Mouse (Mus musculus) brain, embryonic 18.5 days (tissue): ENCODE measurements around the gene Atp9a.
"Not testable (repeated sequence)": the region's sequence is repeated elsewhere in the genome, so short reads cannot be mapped to it uniquely, and the experiment has no call there.

Experiments used
- DNase-seq: peaks from one replicate; pipeline ENCODE4 v3.0.0-alpha.2; 2012; ENCODE audit warnings: low read depth, low spot score

Gene Atp9a

GRCm38 (mm10) chr2:168742059-168742627 is at the start of gene Atp9a:
Gene Atp9a, minus strand, starts transcription at chr2:168742409.
- peak; percentile 51 for DNase-seq

- no peak for DNase-seq
These were observed 49.0 kb upstream of the Atp9a start for GRCm38 (mm10) chr2:168791115-168791802.

DNA sequence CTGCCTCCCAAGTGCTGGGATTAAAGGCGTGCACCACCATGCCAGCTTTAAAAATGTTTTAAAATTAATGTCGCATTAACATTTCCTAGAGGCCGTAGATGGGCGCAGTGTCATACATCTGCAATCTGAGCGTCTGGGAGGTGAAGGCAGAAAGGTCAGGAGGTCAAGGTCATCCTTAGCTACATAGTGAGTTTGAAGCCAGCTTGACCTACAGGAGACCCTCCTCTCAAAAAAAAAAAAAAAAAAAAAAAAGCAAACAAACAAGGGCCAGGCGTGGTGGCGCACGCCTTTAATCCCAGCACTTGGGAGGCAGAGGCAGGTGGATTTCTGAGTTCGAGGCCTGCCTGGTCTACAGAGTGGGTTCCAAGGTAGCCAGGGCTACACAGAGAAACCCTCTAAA is 44.0 kb upstream of the Atp9a start:
- DNase-seq = no peak

- DNase-seq = no peak
These were observed 38.4 kb upstream of the Atp9a start for GRCm38 (mm10) chr2:168780596-168780995.

GRCm38 (mm10) chr2:168780024-168780423 is 37.8 kb upstream of the Atp9a start:
- DNase-seq = no peak

DNA sequence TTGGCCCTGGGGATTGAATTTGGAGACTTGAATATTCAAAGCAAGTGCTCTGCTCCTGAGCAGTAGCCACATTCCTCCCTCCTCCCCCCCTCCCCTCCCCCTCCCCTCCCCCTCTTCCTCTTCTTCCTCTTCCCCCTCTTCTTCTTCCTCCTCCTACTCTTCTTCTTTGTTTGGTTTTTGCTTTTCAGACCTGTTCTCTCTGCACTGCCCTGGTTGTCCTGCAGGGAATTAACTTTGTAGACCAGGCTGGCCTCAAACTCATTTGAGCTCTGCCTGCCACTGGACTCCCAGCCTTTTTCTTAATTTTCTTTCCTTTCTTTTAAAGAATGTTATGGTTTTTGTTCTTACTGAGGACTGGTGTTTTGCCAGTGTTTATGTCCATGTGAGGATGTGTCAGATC is 35.3 kb upstream of the Atp9a start:
- DNase-seq = no peak

DNA sequence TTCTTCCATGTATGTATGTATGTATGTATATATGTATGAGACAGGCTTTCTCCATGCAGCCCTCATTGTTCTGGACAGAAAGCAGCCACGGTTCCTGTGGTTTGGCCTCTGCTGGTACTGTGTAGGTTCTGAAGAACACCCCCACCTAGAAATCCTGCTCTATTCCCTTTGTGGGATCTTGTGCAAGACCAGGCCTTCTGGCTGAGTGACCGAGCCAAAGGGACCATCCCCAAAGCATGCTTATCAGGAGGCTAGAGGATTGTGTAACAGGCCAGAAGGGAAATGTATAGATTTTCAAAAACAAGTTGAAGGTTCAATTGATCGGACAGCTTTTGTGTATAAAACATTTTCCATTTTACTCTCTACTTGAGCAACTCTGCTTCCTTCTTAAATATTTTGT is 34.0 kb upstream of the Atp9a start:
- DNase-seq = no peak

- DNase-seq = no peak
These were observed 27.1 kb upstream of the Atp9a start for GRCm38 (mm10) chr2:168769259-168769658.

DNA sequence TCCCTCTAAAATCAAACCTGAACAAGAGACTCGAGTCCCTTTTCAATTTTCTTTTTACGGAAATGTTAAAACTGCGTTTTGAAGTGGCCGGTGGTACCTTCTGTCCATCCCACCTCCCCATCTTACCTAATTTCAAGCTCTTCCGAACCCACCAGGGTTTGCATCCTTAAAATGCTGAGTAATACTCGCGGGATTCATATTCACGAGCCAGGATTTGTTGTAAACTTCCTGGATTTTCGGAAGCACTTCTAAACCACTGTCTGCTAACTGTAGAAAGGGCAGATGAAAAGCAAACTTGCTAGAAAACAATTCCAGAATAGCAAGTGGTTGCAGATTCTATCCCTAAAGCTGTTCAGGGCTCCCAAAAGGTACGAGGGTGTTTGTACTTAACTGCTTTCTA is 25.4 kb upstream of the Atp9a start, which contains the start of gene Sall4:
Sall4 (minus strand) TSS at position 362 of the 400 bp plus-strand sequence.
- DNase-seq = no peak

DNA sequence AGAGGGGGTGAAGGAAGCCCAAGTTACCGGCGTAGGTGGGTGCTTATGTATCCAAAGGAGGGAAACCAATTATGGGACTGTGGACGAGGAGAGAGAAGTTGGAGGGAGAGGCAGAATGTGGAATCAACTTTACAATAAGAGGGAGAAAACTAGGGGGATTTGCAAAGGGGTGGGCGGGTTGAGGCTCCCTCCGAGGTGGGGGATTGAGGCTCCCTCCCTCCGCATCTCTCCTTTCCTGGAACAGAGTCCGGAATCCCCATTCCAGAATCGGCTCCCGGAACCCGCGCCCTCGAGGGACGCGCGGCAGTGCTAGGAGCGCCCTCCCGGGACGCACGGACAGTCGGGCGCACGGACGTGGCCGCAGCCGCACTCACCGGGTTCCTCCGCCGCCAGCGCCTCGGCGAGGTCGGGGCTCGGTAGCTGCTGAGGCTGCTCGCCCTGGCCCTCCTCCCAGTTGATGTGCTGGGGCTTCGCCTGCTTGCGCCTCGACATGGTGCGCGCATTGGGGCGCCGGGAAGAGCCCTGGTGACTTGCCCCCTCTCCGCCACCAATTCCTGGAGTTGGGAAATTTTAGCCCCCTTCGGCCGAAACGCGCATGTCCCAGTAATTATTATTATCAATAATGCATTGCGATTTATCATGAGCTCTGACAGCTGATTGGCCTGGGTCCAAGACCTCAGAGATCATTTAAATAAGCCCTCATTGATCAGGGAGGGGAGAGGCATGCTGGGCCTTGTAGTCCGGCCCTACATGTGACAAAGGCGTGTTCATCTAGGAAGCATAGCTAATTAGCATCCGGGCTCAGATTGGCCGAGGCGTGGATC is 24.5 kb upstream of the Atp9a start:
- no peak for DNase-seq

GRCm38 (mm10) chr2:168765696-168766537 is 23.7 kb upstream of the Atp9a start:
- no peak for DNase-seq

GRCm38 (mm10) chr2:168765065-168765681 is 23.0 kb upstream of the Atp9a start:
- no peak for DNase-seq

- no peak for DNase-seq
These were observed 22.3 kb upstream of the Atp9a start for GRCm38 (mm10) chr2:168764460-168764867.

- DNase-seq = no peak
These were observed 21.6 kb upstream of the Atp9a start for GRCm38 (mm10) chr2:168763785-168764184.

DNA sequence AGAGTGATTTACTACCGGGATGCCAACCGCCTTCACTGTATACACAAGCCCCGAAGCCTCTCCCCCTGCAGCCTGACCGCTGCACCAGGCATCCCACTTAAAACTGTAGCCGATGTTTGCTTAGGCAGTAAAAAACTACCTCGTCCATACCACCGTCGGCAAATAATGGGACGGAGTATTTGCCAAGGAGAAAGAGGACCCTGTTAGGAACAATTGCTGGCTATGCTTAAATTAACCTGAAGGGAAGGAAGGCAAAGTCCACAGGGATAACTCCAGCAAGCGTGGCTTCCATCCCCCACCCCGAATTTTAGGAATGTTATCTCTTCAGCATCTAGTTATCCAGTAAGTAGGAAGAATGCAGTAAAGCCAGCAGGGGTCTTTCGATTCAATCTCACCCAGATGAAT is 20.2 kb upstream of the Atp9a start:
- DNase-seq = no peak

DNA sequence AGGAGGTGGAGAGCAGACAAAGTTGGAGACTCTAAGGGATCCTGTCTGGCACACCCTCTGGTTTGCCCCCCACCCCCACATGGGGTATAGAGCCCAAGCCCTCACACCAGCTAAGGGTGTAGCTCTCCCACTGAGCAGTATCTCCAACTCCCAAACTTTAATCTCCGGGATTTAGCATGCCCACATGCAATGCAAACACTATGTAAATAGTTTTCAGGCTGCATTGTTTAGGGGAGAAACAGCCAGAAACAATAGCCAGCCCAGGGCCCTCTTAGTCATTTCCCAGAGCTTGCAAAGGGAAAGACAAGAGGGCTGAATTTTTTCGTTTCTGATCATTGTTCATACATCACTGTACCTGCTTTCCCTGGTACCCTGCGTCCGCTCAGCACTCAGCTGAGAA is 19.7 kb upstream of the Atp9a start:
- DNase-seq = no peak

- no peak for DNase-seq
These were observed 18.9 kb upstream of the Atp9a start for GRCm38 (mm10) chr2:168761141-168761540.

DNA sequence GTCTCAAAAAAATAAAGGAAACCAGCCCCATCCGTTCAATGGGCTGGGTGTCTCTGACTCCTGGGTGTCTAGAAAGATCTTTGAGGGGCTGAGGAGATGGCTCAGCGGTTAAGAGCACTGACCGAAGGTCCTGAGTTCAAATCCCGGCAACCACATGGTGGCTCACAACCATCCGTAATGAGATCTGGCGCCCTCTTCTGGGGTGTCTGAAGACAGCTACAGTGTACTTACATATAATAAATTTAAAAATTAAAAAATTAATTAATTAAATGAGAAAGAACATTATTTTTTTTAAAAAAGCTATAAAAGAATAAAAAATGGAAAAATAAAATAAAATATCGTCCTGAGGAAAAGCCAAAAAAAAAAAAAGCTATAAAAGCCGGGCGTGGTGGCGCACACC is 2.2 kb upstream of the Atp9a start:
- DNase-seq = not testable (repeated sequence)

DNA sequence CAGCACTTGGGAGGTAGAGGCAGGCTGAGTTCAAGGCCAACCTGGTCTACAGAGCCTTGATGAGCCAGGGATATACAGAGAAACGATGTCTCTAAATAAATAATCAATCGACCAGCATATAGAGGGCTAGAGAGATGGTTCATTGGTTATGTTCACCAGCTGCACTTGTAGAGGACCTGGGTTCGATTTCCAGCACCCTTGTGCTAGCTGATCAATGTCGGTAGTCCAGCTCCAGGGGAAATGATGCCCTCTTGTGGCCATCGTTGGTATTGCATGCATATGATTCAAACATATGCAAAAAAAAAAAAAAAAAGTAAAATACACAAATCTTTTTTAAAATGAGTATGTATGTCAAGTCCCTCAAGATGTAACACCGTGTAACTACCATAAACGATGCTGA is 440 bp upstream of the Atp9a start:
- DNase-seq = no peak

DNA sequence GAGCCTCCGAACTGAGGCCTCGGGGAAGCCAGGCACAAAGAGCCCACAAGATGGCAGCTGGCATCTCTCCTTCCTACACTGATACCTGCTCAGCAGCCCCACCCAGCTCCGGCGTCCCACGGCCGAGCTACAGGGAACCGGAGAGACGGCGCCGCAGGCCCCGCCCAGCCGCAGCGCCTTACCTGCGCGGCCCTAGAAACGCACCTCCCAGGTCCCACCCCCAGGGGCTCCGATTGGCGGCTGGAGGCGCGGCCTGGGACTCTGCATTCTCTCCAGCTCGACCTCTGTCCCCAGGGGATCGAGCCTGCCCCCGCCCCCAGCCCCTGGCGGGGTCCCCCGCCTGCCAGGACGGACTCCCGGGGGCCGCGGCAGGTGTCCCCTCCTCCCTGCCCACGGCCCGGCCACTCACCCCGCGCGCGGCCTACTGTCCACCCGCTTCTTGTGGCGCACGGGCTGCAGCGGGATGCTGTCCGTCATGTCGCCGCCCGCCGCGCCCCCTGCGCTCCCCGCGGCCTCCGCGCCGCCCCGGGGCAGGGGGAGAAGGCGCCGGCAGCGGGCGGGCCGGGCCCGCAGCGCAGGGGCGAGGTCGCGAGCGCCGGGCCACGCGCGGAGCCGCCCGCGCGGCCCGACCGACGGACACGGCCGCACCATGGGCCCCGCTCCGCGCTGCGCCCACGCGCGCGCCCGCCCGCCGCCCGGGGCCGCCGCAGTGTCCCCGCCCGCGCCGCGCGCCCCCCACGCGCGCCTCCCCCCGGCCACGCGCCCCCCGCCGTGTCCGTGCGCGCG is 743 bp downstream of the Atp9a start:
- DNase-seq = peak; percentile 66
